Mouse (Mus musculus): ENCODE results near the gene Dlk2. TPM values are rescaled to one million over a fixed set of nuclear protein-coding genes. Genes with fewer than 3 reads are reported as not detected.

Dlk2 gene
- 20.8 and 24.2 TPM in 2 replicates for polyA plus RNA-seq (2012; rRNA removed)
- 10.1 and 10.3 TPM in 2 replicates for polyA plus RNA-seq (2014; fragmentation: Nextera tagmentation; extraction: Ambion mirVana)

GRCm38 (mm10) chr17:46297364-46298219 is at the start of gene Dlk2:
Gene Dlk2, plus strand, starts transcription at chr17:46297421.
- H3K4me2 ChIP-seq (replicated peaks; ENCODE audit: low read depth, low read length, severe bottlenecking) = peak within 1 kb of the TSS; percentile 95
- WGBS = 1% methylated on average over 33 of the region's 86 CpGs
- TF ChIP-seq POLR2A (IDR thresholded peaks at IDR 0.05; ENCODE audit: borderline replicate concordance, extremely low read depth, insufficient read depth, insufficient read length) = no peak
- ATAC-seq (ENCODE audit: low FRiP score, low read depth) (peak; percentile 44; the same call in 1 of the 2 replicates), DNase-seq (ENCODE audit: low spot score) (no peak)
- peak within 1 kb of the TSS; percentile 56 for H3K4me3 ChIP-seq (replicated peaks; ENCODE audit: low read length)
- H3K27ac ChIP-seq (replicated peaks; ENCODE audit: low read depth, low read length) = no peak within 1 kb of the TSS
- H3K36me3 ChIP-seq (ENCODE audit: control insufficient read depth, insufficient read depth, low read length) = no peaks in the 10 kb centered on the region; the same call in 1 of the 2 replicates
- peaks cover 27% of the 10 kb centered on the region for H3K27me3 ChIP-seq (ENCODE audit: control insufficient read depth, insufficient read depth, low read length)
- peak within 1 kb of the TSS; percentile 59 for H3K9ac ChIP-seq (ENCODE audit: low read depth, low read length, severe bottlenecking)
- no peaks in the 10 kb centered on the region for H3K4me1 ChIP-seq (ENCODE audit: control insufficient read depth, insufficient read depth, low read length)
- no peaks in the 10 kb centered on the region for H3K9me3 ChIP-seq (ENCODE audit: control insufficient read depth, low read length)

- Histone ChIP-seq H3K36me3 (ENCODE audit: control insufficient read depth, insufficient read depth, low read length) (peaks cover 74% of the 10 kb centered on the region), H3K4me1 (ENCODE audit: control insufficient read depth, insufficient read depth, low read length) (peaks cover 15% of the 10 kb centered on the region), H3K27me3 (ENCODE audit: control insufficient read depth, insufficient read depth, low read length) (no peaks in the 10 kb centered on the region), H3K4me2 (replicated peaks; ENCODE audit: low read depth, low read length, severe bottlenecking) (peak within 1 kb of the TSS; percentile 87), H3K9me3 (ENCODE audit: control insufficient read depth, low read length) (no peaks in the 10 kb centered on the region), H3K9ac (ENCODE audit: low read depth, low read length, severe bottlenecking) (peak within 1 kb of the TSS; percentile 78), H3K4me3 (replicated peaks; ENCODE audit: low read length) (peak within 1 kb of the TSS; percentile 72), H3K27ac (replicated peaks; ENCODE audit: low read depth, low read length) (peak within 1 kb of the TSS; percentile 52)
- TF ChIP-seq POLR2A (IDR thresholded peaks at IDR 0.05; ENCODE audit: borderline replicate concordance, extremely low read depth, insufficient read depth, insufficient read length) = 0 out of 2 replicates have a peak, but pooled peaks have one; percentile 64
- peak; percentile 92 for ATAC-seq (ENCODE audit: low FRiP score, low read depth)
- DNase-seq (ENCODE audit: low spot score) = peak; percentile 95
- WGBS = under 1% methylated on average over 52 of the region's 53 CpGs
Measured at GRCm38 (mm10) chr17:46247512-46248188, 49.6 kb upstream of the Dlk2 start, which contains the start of the genes Polr1c and Yipf3. Gene Polr1c, minus strand, starts transcription at chr17:46248054. Gene Yipf3, plus strand, starts transcription at chr17:46248080.

GRCm38 (mm10) chr17:46248189-46248522 is 49.1 kb upstream of the Dlk2 start:
- Histone ChIP-seq H3K4me1 (ENCODE audit: control insufficient read depth, insufficient read depth, low read length) (peaks cover 15% of the 10 kb centered on the region), H3K4me3 (replicated peaks; ENCODE audit: low read length) (peak overlapping the region; percentile 72), H3K27me3 (ENCODE audit: control insufficient read depth, insufficient read depth, low read length) (no peaks in the 10 kb centered on the region), H3K27ac (replicated peaks; ENCODE audit: low read depth, low read length) (peak overlapping the region; percentile 52), H3K36me3 (ENCODE audit: control insufficient read depth, insufficient read depth, low read length) (peaks cover 69% of the 10 kb centered on the region), H3K9ac (ENCODE audit: low read depth, low read length, severe bottlenecking) (peak overlapping the region; percentile 78), H3K9me3 (ENCODE audit: control insufficient read depth, low read length) (no peaks in the 10 kb centered on the region), H3K4me2 (replicated peaks; ENCODE audit: low read depth, low read length, severe bottlenecking) (peak overlapping the region; percentile 87)
- peak; percentile 35 for ATAC-seq (ENCODE audit: low FRiP score, low read depth)
- WGBS = 0% methylated on average over 35 of the region's 37 CpGs
- TF ChIP-seq POLR2A (IDR thresholded peaks at IDR 0.05; ENCODE audit: borderline replicate concordance, extremely low read depth, insufficient read depth, insufficient read length) = no peak
- DNase-seq (ENCODE audit: low spot score) = no peak

- Histone ChIP-seq H3K4me2 (replicated peaks; ENCODE audit: low read depth, low read length, severe bottlenecking) (no peak overlapping the region), H3K27ac (replicated peaks; ENCODE audit: low read depth, low read length) (no peak overlapping the region), H3K27me3 (ENCODE audit: control insufficient read depth, insufficient read depth, low read length) (peaks cover 17% of the 10 kb centered on the region), H3K36me3 (ENCODE audit: control insufficient read depth, insufficient read depth, low read length) (peaks cover 39% of the 10 kb centered on the region), H3K9ac (ENCODE audit: low read depth, low read length, severe bottlenecking) (no peak overlapping the region), H3K4me1 (ENCODE audit: control insufficient read depth, insufficient read depth, low read length) (peaks cover 22% of the 10 kb centered on the region), H3K4me3 (replicated peaks; ENCODE audit: low read length) (no peak overlapping the region), H3K9me3 (ENCODE audit: control insufficient read depth, low read length) (no peaks in the 10 kb centered on the region)
- TF ChIP-seq POLR2A (IDR thresholded peaks at IDR 0.05; ENCODE audit: borderline replicate concordance, extremely low read depth, insufficient read depth, insufficient read length) = no peak
- WGBS = 75% methylated on average over 7 of the region's 7 CpGs
- DNase-seq (ENCODE audit: low spot score) (no peak), ATAC-seq (ENCODE audit: low FRiP score, low read depth) (no peak)
Measured at GRCm38 (mm10) chr17:46251174-46251573, 46.0 kb upstream of the Dlk2 start.
